Mouse (Mus musculus): ENCODE data around the gene Olfr69. TPM values are rescaled to one million over a fixed set of nuclear protein-coding genes. Genes with fewer than 3 reads are reported as not detected.
"Not testable (repeated sequence)": the region's sequence is repeated elsewhere in the genome, so short reads cannot be mapped to it uniquely, and the experiment has no call there.

Gene Olfr69
- polyA plus RNA-seq, 1 experiment from 2014 or later: not detected

GRCm38 (mm10) chr7:103757233-103757632 lies 14.2 kb downstream of the Olfr69 start, which contains the start of gene Olfr630:
TSS of gene Olfr630 (minus strand) at chr7:103757333.
- no peaks in the 10 kb centered on the region for H3K9me3 ChIP-seq (ENCODE audit: control insufficient read depth, low read length)
- no peak within 1 kb of the TSS for H3K4me3 ChIP-seq (ENCODE audit: low read depth, low read length)
- no peaks in the 10 kb centered on the region for H3K36me3 ChIP-seq (ENCODE audit: control insufficient read depth, insufficient read depth, low read length)
- no peak for DNase-seq (ENCODE audit: low spot score)
- H3K9ac ChIP-seq (ENCODE audit: low read length): no peak within 1 kb of the TSS
- 53% methylated on average over 2 of the region's 2 CpGs for WGBS
- H3K27me3 ChIP-seq (ENCODE audit: control insufficient read depth, insufficient read depth, low read length): no peaks in the 10 kb centered on the region
- H3K4me2 ChIP-seq (ENCODE audit: low read depth): no peak within 1 kb of the TSS
- no peaks in the 10 kb centered on the region for H3K4me1 ChIP-seq (ENCODE audit: control insufficient read depth, insufficient read depth, low read length)
- ATAC-seq (ENCODE audit: insufficient read depth, low FRiP score, low TSS enrichment): no peak
- no peak within 1 kb of the TSS for H3K27ac ChIP-seq (ENCODE audit: low read depth, low read length)

- no peak within 1 kb of the TSS for H3K9ac ChIP-seq (ENCODE audit: low read length)
- H3K36me3 ChIP-seq (ENCODE audit: control insufficient read depth, insufficient read depth, low read length): no peaks in the 10 kb centered on the region
- no peak within 1 kb of the TSS for H3K4me2 ChIP-seq (ENCODE audit: low read depth)
- no peak within 1 kb of the TSS for H3K4me3 ChIP-seq (ENCODE audit: low read depth, low read length)
- no peaks in the 10 kb centered on the region for H3K4me1 ChIP-seq (ENCODE audit: control insufficient read depth, insufficient read depth, low read length)
- H3K27me3 ChIP-seq (ENCODE audit: control insufficient read depth, insufficient read depth, low read length): no peaks in the 10 kb centered on the region
- ATAC-seq (ENCODE audit: insufficient read depth, low FRiP score, low TSS enrichment) (no peak), DNase-seq (ENCODE audit: low spot score) (no peak)
- 86% methylated on average over 2 of the region's 2 CpGs for WGBS
- H3K9me3 ChIP-seq (ENCODE audit: control insufficient read depth, low read length): no peaks in the 10 kb centered on the region
- no peak within 1 kb of the TSS for H3K27ac ChIP-seq (ENCODE audit: low read depth, low read length)
Measured at GRCm38 (mm10) chr7:103744843-103745242, 26.6 kb downstream of the Olfr69 start, which contains the start of gene Olfr629. TSS of gene Olfr629 (minus strand) at chr7:103744943.

GRCm38 (mm10) chr7:103730074-103730473 lies 41.3 kb downstream of the Olfr69 start, which contains the start of gene Olfr628:
TSS of gene Olfr628 (plus strand) at chr7:103730374.
- 90% methylated on average over 1 of the region's 1 CpGs for WGBS
- H3K4me2 ChIP-seq (ENCODE audit: low read depth): no peak within 1 kb of the TSS
- H3K4me3 ChIP-seq (ENCODE audit: low read depth, low read length): no peak within 1 kb of the TSS
- no peak within 1 kb of the TSS for H3K9ac ChIP-seq (ENCODE audit: low read length)
- H3K4me1 ChIP-seq (ENCODE audit: control insufficient read depth, insufficient read depth, low read length): no peaks in the 10 kb centered on the region
- H3K9me3 ChIP-seq (ENCODE audit: control insufficient read depth, low read length): no peaks in the 10 kb centered on the region
- DNase-seq (ENCODE audit: low spot score) (no peak), ATAC-seq (ENCODE audit: insufficient read depth, low FRiP score, low TSS enrichment) (no peak)
- H3K27me3 ChIP-seq (ENCODE audit: control insufficient read depth, insufficient read depth, low read length): no peaks in the 10 kb centered on the region
- H3K27ac ChIP-seq (ENCODE audit: low read depth, low read length): no peak within 1 kb of the TSS
- no peaks in the 10 kb centered on the region for H3K36me3 ChIP-seq (ENCODE audit: control insufficient read depth, insufficient read depth, low read length)

- H3K4me2 ChIP-seq (ENCODE audit: low read depth); H3K9ac ChIP-seq (ENCODE audit: low read length); H3K9me3 ChIP-seq (ENCODE audit: control insufficient read depth, low read length); H3K4me1 ChIP-seq (ENCODE audit: control insufficient read depth, insufficient read depth, low read length); H3K27me3 ChIP-seq (ENCODE audit: control insufficient read depth, insufficient read depth, low read length); H3K4me3 ChIP-seq (ENCODE audit: low read depth, low read length); DNase-seq (ENCODE audit: low spot score); H3K27ac ChIP-seq (ENCODE audit: low read depth, low read length); ATAC-seq (ENCODE audit: insufficient read depth, low FRiP score, low TSS enrichment); H3K36me3 ChIP-seq (ENCODE audit: control insufficient read depth, insufficient read depth, low read length): not testable (repeated sequence)
- WGBS: 100% methylated on average over 1 of the region's 1 CpGs
Measured at GRCm38 (mm10) chr7:103716398-103716797, 55.0 kb downstream of the Olfr69 start.

Other genes with a start within 250 kb of the Olfr69 start
- gene Olfr612, start 228.9 kb downstream of the Olfr69 start, polyA plus RNA-seq (2014; fragmentation: Nextera tagmentation; extraction: Ambion mirVana): not detected in 2 replicates
- not detected in 2 replicates for gene Olfr613, start 223.5 kb downstream of the Olfr69 start, polyA plus RNA-seq (2014; fragmentation: Nextera tagmentation; extraction: Ambion mirVana)
- not detected in 2 replicates for gene Olfr615, start 215.5 kb downstream of the Olfr69 start, polyA plus RNA-seq (2014; fragmentation: Nextera tagmentation; extraction: Ambion mirVana)
- gene Olfr616, start 202.5 kb downstream of the Olfr69 start, polyA plus RNA-seq (2014; fragmentation: Nextera tagmentation; extraction: Ambion mirVana): not detected in 2 replicates
- not detected in 2 replicates for gene Olfr617, start 198.5 kb downstream of the Olfr69 start, polyA plus RNA-seq (2014; fragmentation: Nextera tagmentation; extraction: Ambion mirVana)
- not detected in 2 replicates for gene Olfr618, start 181.5 kb downstream of the Olfr69 start, polyA plus RNA-seq (2014; fragmentation: Nextera tagmentation; extraction: Ambion mirVana)
- not detected in 2 replicates for gene Olfr619, start 171.0 kb downstream of the Olfr69 start, polyA plus RNA-seq (2014; fragmentation: Nextera tagmentation; extraction: Ambion mirVana)
- gene Olfr620, start 159.1 kb downstream of the Olfr69 start, polyA plus RNA-seq (2014; fragmentation: Nextera tagmentation; extraction: Ambion mirVana): not detected in 2 replicates
- gene Olfr622, start 128.9 kb downstream of the Olfr69 start, polyA plus RNA-seq (2014; fragmentation: Nextera tagmentation; extraction: Ambion mirVana): not detected in 2 replicates
- not detected in 2 replicates for gene Olfr623, start 107.9 kb downstream of the Olfr69 start, polyA plus RNA-seq (2014; fragmentation: Nextera tagmentation; extraction: Ambion mirVana)
- gene Olfr624, start 100.4 kb downstream of the Olfr69 start, polyA plus RNA-seq (2014; fragmentation: Nextera tagmentation; extraction: Ambion mirVana): 0.04 TPM in 2 replicates
- gene Olfr625-ps1, start 88.9 kb downstream of the Olfr69 start, polyA plus RNA-seq (2014; fragmentation: Nextera tagmentation; extraction: Ambion mirVana): not detected in 2 replicates
- not detected in 2 replicates for gene Olfr243, start 56.9 kb downstream of the Olfr69 start, polyA plus RNA-seq (2014; fragmentation: Nextera tagmentation; extraction: Ambion mirVana)
- not detected in 2 replicates for gene Olfr628, start 41.2 kb downstream of the Olfr69 start, polyA plus RNA-seq (2014; fragmentation: Nextera tagmentation; extraction: Ambion mirVana)
- not detected in 2 replicates for gene Olfr629, start 26.7 kb downstream of the Olfr69 start, polyA plus RNA-seq (2014; fragmentation: Nextera tagmentation; extraction: Ambion mirVana)
- not detected in 2 replicates for gene Olfr630, start 14.3 kb downstream of the Olfr69 start, polyA plus RNA-seq (2014; fragmentation: Nextera tagmentation; extraction: Ambion mirVana)
- not detected in 2 replicates for gene Olfr68, start 8.1 kb upstream of the Olfr69 start, polyA plus RNA-seq (2014; fragmentation: Nextera tagmentation; extraction: Ambion mirVana)
- gene Olfr67, start 20.2 kb upstream of the Olfr69 start, polyA plus RNA-seq (2014; fragmentation: Nextera tagmentation; extraction: Ambion mirVana): not detected in 2 replicates
- 601 and 630 TPM in 2 replicates for gene Hbb-bt, start 42.4 kb upstream of the Olfr69 start, polyA plus RNA-seq (2014; fragmentation: Nextera tagmentation; extraction: Ambion mirVana)
- 191 and 252 TPM in 2 replicates for gene Hbb-bs, start 56.5 kb upstream of the Olfr69 start, polyA plus RNA-seq (2014; fragmentation: Nextera tagmentation; extraction: Ambion mirVana)
- not detected in 2 replicates for gene Hbb-bh2, start 68.9 kb upstream of the Olfr69 start, polyA plus RNA-seq (2014; fragmentation: Nextera tagmentation; extraction: Ambion mirVana)
- gene Hbb-bh1, start 71.6 kb upstream of the Olfr69 start, polyA plus RNA-seq (2014; fragmentation: Nextera tagmentation; extraction: Ambion mirVana): 2,034 and 2,085 TPM in 2 replicates
- gene Hbb-y, start 81.6 kb upstream of the Olfr69 start, polyA plus RNA-seq (2014; fragmentation: Nextera tagmentation; extraction: Ambion mirVana): 8,929 and 9,080 TPM in 2 replicates
- not detected in 2 replicates for gene Olfr66, start 114.7 kb upstream of the Olfr69 start, polyA plus RNA-seq (2014; fragmentation: Nextera tagmentation; extraction: Ambion mirVana)
- gene Olfr64, start 122.9 kb upstream of the Olfr69 start, polyA plus RNA-seq (2014; fragmentation: Nextera tagmentation; extraction: Ambion mirVana): not detected in 2 replicates
- not detected in 2 replicates for gene Olfr65, start 131.9 kb upstream of the Olfr69 start, polyA plus RNA-seq (2014; fragmentation: Nextera tagmentation; extraction: Ambion mirVana)
- not detected in 2 replicates for gene Olfr631, start 157.2 kb upstream of the Olfr69 start, polyA plus RNA-seq (2014; fragmentation: Nextera tagmentation; extraction: Ambion mirVana)
- gene Olfr632, start 162.8 kb upstream of the Olfr69 start, polyA plus RNA-seq (2014; fragmentation: Nextera tagmentation; extraction: Ambion mirVana): not detected in 2 replicates
- not detected in 2 replicates for gene Olfr633, start 172.8 kb upstream of the Olfr69 start, polyA plus RNA-seq (2014; fragmentation: Nextera tagmentation; extraction: Ambion mirVana)
- not detected in 2 replicates for gene Olfr635, start 199.6 kb upstream of the Olfr69 start, polyA plus RNA-seq (2014; fragmentation: Nextera tagmentation; extraction: Ambion mirVana)
- not detected in 2 replicates for gene Olfr638, start 227.2 kb upstream of the Olfr69 start, polyA plus RNA-seq (2014; fragmentation: Nextera tagmentation; extraction: Ambion mirVana)
- gene Olfr639, start 245.7 kb upstream of the Olfr69 start, polyA plus RNA-seq (2014; fragmentation: Nextera tagmentation; extraction: Ambion mirVana): not detected in 2 replicates

Measured in neural tube, embryonic 11.5 days (tissue).